Mouse (Mus musculus) ovary, adult 10 weeks (tissue): ENCODE data around the gene Calcoco2. TPM values are rescaled to one million over a fixed set of nuclear protein-coding genes. Genes with fewer than 3 reads are reported as not detected.

ENCODE experiments used
- polyA plus RNA-seq: library from polyadenylated mRNA; stranded (reverse); fragments of 350-450 nt; fragmentation: Illumina TruSeq; extraction: RNeasy Lipid Tissue Mini Kit (QIAGEN cat#74804); gene quantifications from one replicate; pipeline ENCODE4 v1.2.3, GENCODE M21; 2014

Gene Calcoco2
- 0.57 TPM for polyA plus RNA-seq

DNA sequence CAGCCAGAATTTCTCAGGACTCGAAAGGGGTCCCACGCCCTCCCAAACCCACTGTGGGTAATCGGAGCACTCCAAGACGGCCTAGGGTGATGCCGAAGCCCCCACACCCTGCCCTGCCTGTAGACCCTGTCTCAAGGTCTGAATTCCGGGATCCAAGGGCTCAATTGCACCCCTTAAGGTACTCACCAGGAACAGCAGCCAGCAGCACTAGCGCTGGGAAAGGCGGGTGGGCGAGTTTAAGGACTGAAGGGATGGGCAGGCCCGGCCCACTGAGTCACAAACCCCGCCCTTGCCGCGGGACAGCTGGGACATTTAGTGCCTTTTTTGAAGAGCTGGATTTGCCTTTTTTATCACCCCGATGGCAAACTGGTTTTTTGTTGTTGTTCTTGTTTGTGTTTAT is at the start of gene Calcoco2:
Gene Calcoco2 (minus strand): TSS at position 214 of the 400 bp plus-strand sequence.

DNA sequence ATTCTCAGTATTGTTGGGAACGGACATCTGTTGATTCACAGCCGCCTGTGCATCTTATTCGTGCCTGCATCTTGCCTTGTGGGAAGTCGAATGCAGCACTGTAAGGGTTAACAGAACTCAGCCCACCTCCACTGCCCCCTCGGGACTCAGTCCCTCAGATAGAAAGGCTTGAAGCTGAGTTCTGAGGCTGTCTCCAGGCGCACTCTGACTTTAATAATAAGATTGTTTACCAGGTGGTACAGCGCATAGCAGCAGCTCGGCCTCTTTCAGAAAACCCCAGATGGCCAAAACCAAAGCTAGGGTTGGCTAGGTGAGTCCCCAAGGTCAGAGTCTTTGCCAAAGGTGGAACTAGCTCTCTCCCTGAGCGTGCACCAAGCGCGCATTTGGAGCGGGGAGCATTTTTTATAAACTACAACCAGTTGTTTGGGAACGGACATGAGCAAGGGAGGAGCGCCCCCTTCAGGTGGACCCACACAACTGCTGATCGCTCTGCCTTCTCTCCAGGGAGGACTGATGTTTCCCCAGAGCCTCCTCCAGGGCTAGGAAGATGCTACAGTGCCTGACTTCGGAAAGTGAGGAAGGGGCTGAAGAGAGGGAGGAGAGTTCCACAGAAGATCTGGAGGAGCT is 21.6 kb upstream of the Calcoco2 start, which contains the start of gene Ttll6:
Gene Ttll6 (plus strand): TSS at position 548 of the 627 bp plus-strand sequence.

DNA sequence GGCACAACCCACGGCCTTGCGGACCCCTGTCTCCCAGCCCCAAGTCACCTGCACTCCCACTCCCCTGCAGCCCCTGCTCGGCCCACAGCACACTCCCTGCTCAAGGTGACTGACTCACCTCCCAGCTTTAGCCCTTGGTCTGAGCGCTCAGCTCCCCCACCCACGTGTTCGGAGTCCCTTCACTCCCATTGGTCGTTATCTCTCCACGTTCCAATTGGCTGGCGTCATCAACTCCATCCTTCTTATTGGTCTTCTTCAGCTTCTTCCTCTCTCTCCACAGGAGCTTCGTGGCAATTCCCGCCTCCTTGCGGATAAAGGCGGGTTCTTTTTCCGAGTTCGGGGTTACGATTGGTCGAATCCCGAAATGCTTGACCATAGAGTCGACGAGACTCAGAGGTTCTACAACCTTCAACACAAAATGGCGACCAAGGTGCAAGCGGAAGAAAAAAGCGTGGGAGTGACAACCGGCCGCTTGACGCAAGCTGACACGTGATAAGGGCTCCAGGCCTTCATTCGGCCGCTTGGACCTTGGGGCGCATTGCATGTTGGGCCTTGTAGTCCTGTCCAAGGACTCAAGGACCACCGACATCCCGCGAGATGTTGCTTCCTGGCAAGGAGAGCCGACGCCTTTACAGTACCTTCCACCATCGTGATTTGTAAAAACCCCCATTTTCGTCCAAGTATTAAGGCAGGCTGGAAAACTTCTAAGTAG is 36.1 kb downstream of the Calcoco2 start, which contains the start of gene Atp5g1:
Gene Atp5g1 (minus strand): TSS at position 162 of the 712 bp plus-strand sequence.

DNA sequence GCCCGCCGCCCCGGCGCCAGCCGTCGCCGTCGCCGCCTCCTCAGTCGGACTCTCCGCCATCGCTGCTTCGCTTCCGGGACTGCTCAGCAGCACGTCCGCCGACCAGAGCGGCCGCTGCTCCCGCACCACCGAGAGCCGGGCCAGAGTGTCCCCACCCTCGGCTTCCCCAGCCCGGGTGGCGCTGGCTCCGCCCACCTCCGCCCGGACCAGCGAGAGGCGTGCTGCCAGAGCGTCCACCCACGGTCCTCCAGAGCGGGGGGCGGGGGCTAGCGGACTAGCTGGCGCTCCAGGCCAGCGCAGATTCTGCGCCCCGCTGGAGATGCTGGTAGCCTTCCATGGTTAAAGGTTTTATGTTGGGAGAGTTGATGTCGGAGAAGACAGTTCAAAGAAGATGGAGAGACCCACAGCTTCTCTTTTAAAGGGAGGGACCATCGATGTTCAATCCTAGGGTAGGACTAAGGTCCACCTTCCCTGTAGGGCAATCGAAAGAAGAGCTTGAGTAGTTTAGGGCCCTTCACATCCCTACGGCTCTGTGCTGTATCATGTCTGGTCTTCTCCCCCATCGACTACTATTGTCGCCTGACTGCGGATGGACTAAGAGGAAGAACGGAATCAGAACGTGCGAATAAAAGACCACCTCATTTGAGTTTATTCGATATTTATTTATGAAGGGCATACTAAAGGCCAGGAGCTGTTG is 46.4 kb downstream of the Calcoco2 start, which contains the start of gene Ube2z:
Gene Ube2z (minus strand): TSS at position 174 of the 697 bp plus-strand sequence.

Other genes with a start within 250 kb of the Calcoco2 start
- 0.43 TPM for gene B4galnt2, start 197.1 kb downstream of the Calcoco2 start, polyA plus RNA-seq
- not detected for gene Igf2bp1, start 106.0 kb downstream of the Calcoco2 start, polyA plus RNA-seq
- not detected for gene Gip, start 87.4 kb downstream of the Calcoco2 start, polyA plus RNA-seq
- gene Snf8, start 77.1 kb downstream of the Calcoco2 start, polyA plus RNA-seq, result 9.0 TPM
- gene Ube2z, start 46.6 kb downstream of the Calcoco2 start, polyA plus RNA-seq, result 26.7 TPM
- gene Atp5g1, start 36.3 kb downstream of the Calcoco2 start, polyA plus RNA-seq, result 4.8 TPM
- gene Ttll6, start 21.8 kb upstream of the Calcoco2 start, polyA plus RNA-seq, result not detected
- not detected for gene Hoxb13, start 82.4 kb upstream of the Calcoco2 start, polyA plus RNA-seq
- 5.0 TPM for gene Hoxb9, start 159.5 kb upstream of the Calcoco2 start, polyA plus RNA-seq
- 0.77 TPM for gene Hoxb8, start 169.9 kb upstream of the Calcoco2 start, polyA plus RNA-seq
- gene Hoxb7, start 174.7 kb upstream of the Calcoco2 start, polyA plus RNA-seq, result 13.3 TPM
- gene Hoxb6, start 180.5 kb upstream of the Calcoco2 start, polyA plus RNA-seq, result 1.7 TPM
- 1.2 TPM for gene Hoxb5, start 191.4 kb upstream of the Calcoco2 start, polyA plus RNA-seq
- gene Hoxb4, start 206.3 kb upstream of the Calcoco2 start, polyA plus RNA-seq, result 3.1 TPM
- 5.7 TPM for gene Hoxb3, start 211.4 kb upstream of the Calcoco2 start, polyA plus RNA-seq
- 4.2 TPM for gene Hoxb2, start 238.6 kb upstream of the Calcoco2 start, polyA plus RNA-seq